Mouse (Mus musculus): ENCODE data around the gene Spata2.

Gene Spata2

DNA sequence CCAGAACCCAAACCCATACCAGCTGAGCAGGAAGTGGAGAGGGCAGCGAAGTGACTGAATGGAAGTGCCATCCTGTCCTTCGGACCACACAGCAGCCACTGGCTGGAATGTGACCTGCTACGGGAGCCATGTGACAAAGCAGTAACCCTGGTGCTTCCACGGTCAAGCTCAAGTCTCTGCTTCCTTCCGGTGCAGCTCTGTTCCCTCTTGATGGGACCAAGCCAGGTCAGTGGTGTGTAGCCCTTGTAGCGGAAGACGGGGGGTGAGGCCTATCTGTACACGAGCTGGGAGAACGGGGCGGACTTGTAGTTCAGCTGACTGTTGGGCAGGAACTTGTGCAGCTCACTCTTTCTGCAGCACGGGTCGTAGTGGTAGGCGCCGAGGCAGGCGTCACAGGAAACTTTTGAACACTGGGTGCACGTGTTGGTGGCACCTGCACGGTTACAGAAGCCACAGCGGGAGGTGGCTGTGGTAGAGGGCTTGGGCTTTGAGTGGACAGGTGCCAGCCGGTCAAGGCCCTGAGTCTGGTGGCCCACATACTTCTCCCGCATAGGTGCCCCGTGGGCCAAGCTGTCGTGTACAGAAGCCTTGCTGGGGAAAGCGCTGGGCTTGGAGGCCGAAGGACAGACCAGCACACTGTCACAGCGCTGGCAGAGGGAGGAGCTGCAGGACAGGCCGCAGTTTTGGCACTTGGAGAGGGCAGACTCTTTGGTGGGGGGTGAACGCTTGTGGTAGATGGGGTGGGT lies 9.4 kb downstream of the Spata2 start:
- DNase-seq (ENCODE audit: extremely low spot score, low spot score): no peak

DNA sequence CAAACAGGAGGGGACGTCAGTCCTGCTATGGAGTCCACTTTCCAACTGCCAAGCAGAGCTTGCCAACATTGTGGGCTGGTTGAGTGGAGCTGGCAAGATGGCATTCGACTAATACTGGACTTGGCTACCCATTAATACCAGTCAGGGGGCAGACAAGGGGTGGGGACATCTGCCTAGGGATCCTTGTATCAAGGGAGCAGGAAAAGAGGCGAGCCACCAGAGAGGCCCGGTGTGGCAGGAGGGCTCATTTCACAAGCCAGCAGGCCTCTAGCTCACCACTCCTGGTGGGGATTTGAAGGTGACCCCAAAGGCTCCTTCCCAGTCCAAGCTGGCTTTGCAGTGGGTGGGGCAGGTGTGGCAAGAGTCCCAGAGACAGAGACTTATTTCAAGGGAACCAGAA lies 10.0 kb downstream of the Spata2 start:
- DNase-seq (ENCODE audit: extremely low spot score, low spot score): no peak

- DNase-seq (ENCODE audit: extremely low spot score, low spot score): no peak
Observed at GRCm38 (mm10) chr2:167479501-167479900, 13.2 kb downstream of the Spata2 start.

DNA sequence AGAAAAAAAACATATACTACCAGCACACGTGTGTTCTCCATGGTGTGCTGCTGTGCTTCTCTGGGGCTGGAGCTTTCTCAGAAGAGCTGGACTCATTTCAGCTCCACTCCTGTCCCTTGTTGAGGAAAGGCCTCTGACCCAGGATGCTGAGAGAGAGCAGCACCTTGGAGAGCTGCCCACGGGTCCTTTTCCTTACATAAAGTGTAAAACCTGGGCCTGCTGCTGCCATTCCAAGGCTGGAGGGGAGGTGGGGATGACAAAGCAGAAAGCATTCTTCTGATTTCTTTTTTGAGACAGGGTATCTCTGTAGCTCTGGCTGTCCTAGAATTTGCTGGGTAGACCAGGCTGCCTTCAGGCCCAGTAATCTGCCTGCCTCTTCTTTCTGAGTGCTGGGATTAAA lies 14.6 kb downstream of the Spata2 start:
- no peak for DNase-seq (ENCODE audit: extremely low spot score, low spot score)

DNA sequence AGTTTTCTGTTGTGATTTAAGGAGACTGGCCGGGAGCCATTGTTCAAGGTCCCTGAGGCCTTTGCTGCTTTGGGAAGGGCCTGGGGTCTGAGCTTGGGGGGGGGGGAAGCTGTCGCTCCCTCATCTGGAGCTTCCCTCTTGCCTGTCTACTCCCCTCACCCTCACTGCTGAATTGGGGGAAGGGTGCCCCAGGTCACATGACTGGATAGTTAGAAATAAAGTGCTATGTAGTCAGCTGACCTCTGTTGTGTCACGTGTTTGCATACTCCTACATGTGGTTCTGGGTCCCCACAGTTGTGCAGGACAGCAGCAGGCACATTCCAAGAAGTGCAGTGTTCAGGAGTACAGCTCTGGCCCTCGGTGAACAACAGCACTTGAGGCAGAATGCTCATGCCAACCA lies 15.9 kb downstream of the Spata2 start:
- no peak for DNase-seq (ENCODE audit: extremely low spot score, low spot score)

DNA sequence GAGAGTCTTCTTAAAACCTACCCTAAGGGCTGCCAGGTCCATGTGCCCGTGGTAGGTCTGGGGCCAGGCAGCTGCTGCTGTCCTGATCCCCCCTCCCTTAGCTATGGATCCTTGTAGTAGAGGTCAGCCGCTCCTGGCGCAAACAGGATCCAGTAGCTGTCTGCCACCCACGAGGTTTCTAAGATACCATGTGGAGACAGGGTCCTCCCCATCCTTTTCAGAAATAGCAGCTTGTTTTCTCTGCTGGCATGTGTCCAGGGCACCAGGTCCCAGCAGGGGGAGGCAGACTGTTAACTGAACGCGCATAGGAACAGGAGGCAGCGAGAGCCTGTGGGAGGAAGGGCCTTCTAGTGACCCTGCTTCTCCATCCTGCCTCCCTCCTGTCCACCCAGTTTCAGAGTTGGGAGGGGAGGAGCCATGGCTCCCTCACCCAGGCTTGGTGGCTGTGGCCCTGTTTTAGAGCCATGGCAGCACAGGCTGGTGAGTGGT lies 16.4 kb downstream of the Spata2 start:
- DNase-seq (ENCODE audit: extremely low spot score, low spot score): no peak

DNA sequence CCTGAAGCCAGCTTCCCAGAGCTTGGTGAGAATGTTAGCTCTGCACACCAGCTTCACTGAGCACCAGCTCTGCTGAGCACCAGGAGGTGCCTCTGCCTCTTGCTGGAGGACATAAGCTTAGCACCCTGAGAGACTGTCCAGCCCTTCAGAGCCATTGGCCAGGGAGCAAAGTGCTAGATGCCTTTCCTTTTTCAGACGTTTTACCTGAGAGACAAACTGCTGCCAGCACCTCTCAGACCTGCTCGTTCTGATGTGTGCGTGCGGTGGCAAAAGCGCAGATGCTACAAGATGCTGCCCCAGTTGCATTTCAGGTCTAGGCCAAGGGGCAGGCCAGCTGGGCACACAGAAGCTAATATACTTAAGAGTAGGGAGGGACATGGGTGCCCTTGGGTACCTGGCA lies 17.1 kb downstream of the Spata2 start:
- no peak for DNase-seq (ENCODE audit: extremely low spot score, low spot score)

DNA sequence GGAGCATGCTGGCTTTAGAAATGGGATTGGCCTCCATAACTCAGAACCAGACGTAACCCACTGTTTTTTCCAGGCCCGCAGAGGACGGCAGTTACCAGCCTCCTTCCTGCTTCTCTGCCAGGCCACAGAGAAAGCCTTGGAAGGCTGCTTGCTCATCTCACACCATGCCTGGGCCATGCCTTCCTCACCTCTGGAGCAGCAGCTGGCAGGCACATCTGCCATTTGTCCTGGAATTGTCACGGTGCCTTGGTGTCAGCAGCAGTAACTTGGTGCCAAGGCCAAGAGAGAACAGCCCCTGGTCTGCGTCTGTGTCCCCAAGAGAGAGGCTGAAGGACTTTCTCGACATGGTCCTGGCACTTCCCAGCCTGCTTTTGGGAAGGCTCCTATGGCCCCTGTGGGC lies 18.5 kb downstream of the Spata2 start:
- DNase-seq (ENCODE audit: extremely low spot score, low spot score): no peak

- DNase-seq (ENCODE audit: extremely low spot score, low spot score): no peak
Observed at GRCm38 (mm10) chr2:167471585-167471984, 21.1 kb downstream of the Spata2 start.

DNA sequence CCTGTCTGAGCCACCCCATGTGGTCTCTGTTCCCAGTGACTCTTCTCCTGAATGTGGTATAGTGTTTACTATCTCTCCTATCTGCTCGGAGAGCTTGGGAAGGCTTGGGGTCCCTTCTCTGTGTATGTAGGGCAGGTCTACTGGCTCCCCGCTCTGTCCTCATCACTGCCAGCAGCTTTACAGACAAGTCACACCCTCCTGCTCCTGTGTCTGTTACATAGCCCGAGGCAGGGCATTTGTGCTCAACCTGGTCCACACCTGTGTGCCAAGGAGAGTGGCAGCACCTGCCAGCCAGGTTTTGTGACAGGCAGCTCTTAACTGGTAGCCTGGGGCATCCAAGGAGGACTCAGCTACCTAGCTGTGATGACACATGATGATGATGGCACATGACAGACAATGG lies 22.1 kb downstream of the Spata2 start:
- no peak for DNase-seq (ENCODE audit: extremely low spot score, low spot score)

DNA sequence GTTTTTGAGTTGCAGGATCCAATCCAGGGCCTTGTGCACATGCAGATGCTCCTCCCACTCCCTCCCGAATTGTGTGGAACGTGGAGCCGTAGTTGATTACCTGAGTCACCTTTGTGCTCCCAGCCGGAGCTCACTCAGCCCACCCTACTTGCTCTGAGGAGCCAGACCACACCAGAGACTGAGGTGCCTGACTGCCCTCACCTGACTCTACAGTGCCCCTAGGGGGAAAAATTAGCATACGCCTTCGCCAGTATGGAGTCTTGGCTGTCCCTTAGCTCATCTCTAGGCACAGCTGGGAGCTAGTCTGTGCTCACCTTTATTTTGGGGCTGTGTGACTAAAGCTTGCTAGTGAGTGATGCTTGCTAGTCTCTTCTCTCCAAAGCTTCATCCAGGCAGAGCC lies 24.2 kb downstream of the Spata2 start:
- DNase-seq (ENCODE audit: extremely low spot score, low spot score): no peak

DNA sequence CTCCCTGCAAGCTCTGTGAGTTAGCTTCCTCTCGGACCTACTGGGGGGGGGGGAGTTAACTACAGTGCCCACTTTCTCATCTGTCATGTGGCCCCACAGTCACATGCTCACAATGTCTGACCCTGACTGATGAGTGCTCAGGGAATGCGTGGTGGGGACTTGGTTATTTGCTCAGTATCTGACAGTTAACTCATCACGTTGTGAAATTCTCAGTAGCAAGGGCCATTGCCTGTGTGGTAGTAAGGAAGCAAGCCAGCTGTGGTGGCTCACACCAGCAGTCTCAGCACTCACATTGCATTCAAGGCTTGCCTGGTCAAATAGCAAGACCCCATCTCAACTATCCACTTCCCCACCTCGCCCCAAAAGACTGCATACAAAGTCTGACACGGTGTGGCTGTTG lies 25.5 kb downstream of the Spata2 start:
- DNase-seq (ENCODE audit: extremely low spot score, low spot score): no peak

- no peak for DNase-seq (ENCODE audit: extremely low spot score, low spot score)
Observed at GRCm38 (mm10) chr2:167465951-167466350, 26.7 kb downstream of the Spata2 start.

DNA sequence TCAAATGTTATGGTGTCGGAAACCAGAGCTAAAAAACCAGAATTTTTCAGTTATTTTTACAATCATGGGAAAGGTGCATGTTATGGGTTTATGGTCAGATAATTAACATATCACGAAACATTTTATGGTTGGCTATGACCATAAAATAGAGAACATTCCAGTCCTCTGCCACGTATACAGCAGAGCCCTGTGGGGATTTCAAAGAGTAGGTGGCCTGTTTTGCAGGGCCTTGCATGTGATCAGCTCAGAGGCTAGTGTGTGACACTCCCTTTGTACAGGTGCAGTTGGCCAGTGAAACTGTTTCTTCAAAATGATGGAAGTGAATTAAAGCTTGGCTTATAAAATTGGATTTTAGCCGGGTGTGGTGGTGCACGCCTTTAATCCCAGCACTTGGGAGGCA lies 28.9 kb downstream of the Spata2 start:
- DNase-seq (ENCODE audit: extremely low spot score, low spot score): no peak

- DNase-seq (ENCODE audit: extremely low spot score, low spot score): peak; percentile 65
Observed at GRCm38 (mm10) chr2:167462954-167463353, 29.7 kb downstream of the Spata2 start.

DNA sequence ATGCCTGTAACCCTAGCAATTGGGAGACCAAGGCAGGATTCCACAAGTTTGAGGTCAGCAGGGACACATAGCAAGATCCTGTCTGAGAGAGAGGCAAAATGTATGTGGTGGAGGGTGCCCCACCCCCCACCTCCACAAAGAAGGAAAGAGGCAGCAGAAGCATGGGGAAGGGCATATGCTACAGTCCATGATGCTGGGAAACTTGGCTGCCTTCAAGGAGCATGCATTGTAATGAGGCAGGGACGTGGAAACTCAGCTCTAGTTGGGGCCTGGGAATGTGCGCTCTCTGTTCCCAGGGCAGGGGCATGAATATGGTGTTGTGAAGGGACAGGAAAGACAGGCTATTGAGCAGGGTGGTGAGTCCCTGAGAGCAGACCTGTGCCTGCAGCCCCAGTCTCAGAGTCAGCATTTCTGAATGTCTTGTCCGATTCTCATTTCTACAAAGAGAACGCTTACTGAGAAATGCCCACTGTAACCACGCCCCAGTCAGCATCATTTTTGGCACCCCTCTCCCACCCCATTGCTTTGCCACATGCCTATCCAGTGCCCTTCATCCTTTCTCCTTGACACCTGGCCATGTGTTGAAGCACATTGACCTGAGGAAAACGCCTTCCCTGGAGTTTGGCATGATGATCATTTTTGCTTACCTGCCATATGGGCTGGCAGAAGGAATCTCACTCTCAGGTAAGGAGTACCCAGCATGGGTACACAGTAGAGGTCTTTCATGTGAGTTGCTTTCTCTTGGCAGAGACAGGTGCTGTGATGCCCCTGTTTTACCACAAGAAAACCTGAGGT lies 33.4 kb downstream of the Spata2 start:
- DNase-seq (ENCODE audit: extremely low spot score, low spot score): no peak

DNA sequence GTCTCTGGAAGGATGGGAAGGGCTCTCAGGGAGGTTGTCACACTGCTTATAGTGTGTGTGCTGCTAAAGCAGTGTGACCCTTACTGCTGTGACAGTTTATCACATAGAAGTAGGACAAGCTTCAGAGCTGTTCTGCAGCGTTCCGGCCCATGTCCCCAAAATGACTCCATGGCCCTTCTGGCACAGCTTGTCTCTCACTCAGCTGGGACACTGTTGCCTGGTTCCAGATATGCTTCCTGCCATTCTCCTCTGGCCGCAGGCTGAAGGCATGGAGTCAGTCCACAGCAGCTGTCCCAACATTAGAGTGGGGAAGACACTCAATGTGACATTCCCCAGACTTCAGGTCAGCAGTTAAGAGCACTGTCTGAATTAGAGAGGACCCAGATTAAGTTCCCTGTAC lies 34.1 kb downstream of the Spata2 start:
- no peak for DNase-seq (ENCODE audit: extremely low spot score, low spot score)

DNA sequence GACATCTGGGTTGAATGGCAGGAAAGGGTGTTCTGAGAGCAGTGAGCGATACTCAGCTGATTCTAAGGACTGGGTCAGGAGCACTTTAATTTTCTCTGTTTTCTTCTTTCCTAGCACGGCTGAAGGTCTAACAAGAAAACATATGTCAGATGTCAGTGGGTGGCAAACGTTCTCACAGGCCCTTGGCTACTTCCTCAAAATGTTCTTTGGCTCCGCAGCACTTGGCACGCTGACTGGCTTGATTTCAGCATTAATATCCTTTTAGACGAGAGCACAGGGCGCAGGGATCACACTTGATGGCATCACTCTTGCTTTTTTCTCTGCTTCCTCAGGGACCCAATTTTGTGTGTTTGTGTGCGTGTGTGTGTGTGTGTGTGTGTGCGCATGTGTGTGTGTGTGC lies 35.5 kb downstream of the Spata2 start:
- DNase-seq (ENCODE audit: extremely low spot score, low spot score): no peak

DNA sequence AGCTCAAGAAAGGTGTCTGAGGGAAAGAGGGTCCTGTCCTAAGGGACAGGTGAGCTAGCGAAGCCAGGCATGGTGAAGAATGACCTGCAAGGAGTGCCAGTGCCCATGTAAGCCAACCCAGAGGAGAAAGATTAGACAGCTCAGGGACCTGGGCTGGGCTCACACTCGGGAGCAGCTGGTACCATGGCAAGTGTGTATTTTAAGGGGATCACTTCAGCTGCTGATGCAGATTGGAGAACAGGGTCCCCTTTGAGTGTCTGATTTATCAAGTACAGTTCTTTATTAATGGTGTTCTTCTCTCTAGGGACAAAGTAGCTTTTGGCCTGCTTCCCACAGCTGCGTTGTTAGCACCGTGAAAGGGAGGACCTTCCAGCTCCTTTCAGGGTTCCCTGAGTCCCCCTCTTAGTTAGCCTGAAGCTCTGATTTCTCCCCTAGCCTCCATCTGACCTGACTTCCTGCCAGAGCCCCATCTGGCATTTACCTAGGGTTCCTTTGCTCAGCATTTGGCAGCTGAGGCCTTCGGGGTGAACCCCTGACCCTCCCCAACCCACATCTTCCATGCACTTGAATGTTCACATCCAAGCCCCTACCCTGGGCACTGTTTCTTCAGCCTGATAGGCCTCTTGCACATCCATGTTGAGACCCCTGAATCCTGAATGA lies 36.2 kb downstream of the Spata2 start:
- DNase-seq (ENCODE audit: extremely low spot score, low spot score): no peak

DNA sequence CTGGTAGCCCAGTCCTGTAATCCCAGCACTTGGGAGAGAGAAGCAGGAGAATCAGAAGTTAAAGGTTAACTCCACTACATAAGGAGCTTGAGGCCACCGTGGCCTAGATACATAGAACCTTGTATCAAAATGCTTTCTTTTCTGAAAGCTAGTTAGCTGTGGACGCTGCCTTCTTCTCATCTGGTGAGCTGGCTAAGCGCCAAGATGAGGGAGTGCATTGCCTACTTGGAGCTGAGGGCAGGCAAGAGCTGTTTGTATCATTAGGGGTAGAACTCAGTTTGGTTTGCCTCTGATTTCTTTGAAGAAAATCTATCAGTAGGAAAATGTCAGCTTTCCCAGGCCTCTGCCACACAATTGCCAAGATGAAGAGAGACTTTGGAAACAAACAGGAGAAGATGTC lies 38.9 kb downstream of the Spata2 start:
- no peak for DNase-seq (ENCODE audit: extremely low spot score, low spot score)

GRCm38 (mm10) chr2:167450647-167451046 lies 42.0 kb downstream of the Spata2 start:
- no peak for DNase-seq (ENCODE audit: extremely low spot score, low spot score)

All from neural tube, embryonic 10.5 days (tissue).